Mouse (Mus musculus): ENCODE measurements around the gene Irf2bpl. TPM values are rescaled to one million over a fixed set of nuclear protein-coding genes. Genes with fewer than 3 reads are reported as not detected.

Irf2bpl gene
- polyA plus RNA-seq, 1 experiment from 2014 or later = 20.6 TPM

GRCm38 (mm10) chr12:86890091-86890720 lies 5.6 kb upstream of the Irf2bpl start:
- peak overlapping the region; percentile 7; the same call in 1 of the 2 replicates for H3K27ac ChIP-seq (ENCODE audit: low read depth, low read length)
- DNase-seq (ENCODE audit: low spot score) (no peak), ATAC-seq (ENCODE audit: insufficient read depth, low FRiP score, low TSS enrichment) (no peak)
- H3K27me3 ChIP-seq (ENCODE audit: control insufficient read depth, insufficient read depth, low read length) = peaks cover 3% of the 10 kb centered on the region; the same call in 1 of the 2 replicates
- H3K4me1 ChIP-seq (ENCODE audit: control insufficient read depth, insufficient read depth, low read length) = peaks cover 56% of the 10 kb centered on the region
- no peak overlapping the region for H3K4me2 ChIP-seq (ENCODE audit: low read depth)
- H3K9ac ChIP-seq (ENCODE audit: low read length) = no peak overlapping the region
- no peak overlapping the region for H3K4me3 ChIP-seq (ENCODE audit: low read depth, low read length)
- WGBS = 51% methylated on average over 12 of the region's 12 CpGs
- H3K36me3 ChIP-seq (ENCODE audit: control insufficient read depth, insufficient read depth, low read length) = no peaks in the 10 kb centered on the region
- no peaks in the 10 kb centered on the region for H3K9me3 ChIP-seq (ENCODE audit: control insufficient read depth, low read length)

- ATAC-seq (ENCODE audit: insufficient read depth, low FRiP score, low TSS enrichment) (no peak), DNase-seq (ENCODE audit: low spot score) (no peak)
- WGBS = 27% methylated on average over 7 of the region's 7 CpGs
- no peaks in the 10 kb centered on the region for H3K36me3 ChIP-seq (ENCODE audit: control insufficient read depth, insufficient read depth, low read length)
- H3K27me3 ChIP-seq (ENCODE audit: control insufficient read depth, insufficient read depth, low read length) = peaks cover 3% of the 10 kb centered on the region; the same call in 1 of the 2 replicates
- no peak overlapping the region for H3K27ac ChIP-seq (ENCODE audit: low read depth, low read length)
- H3K4me1 ChIP-seq (ENCODE audit: control insufficient read depth, insufficient read depth, low read length) = peaks cover 51% of the 10 kb centered on the region
- no peak overlapping the region; the same call in 1 of the 2 replicates for H3K9ac ChIP-seq (ENCODE audit: low read length)
- no peak overlapping the region for H3K4me3 ChIP-seq (ENCODE audit: low read depth, low read length)
- H3K4me2 ChIP-seq (ENCODE audit: low read depth) = peak overlapping the region; percentile 40
- H3K9me3 ChIP-seq (ENCODE audit: control insufficient read depth, low read length) = no peaks in the 10 kb centered on the region
Observed at GRCm38 (mm10) chr12:86889103-86889644, 4.6 kb upstream of the Irf2bpl start.

- 1% methylated on average over 46 of the region's 47 CpGs for WGBS
- peak overlapping the region; percentile 41 for H3K9ac ChIP-seq (ENCODE audit: low read length)
- ATAC-seq (ENCODE audit: insufficient read depth, low FRiP score, low TSS enrichment) (no peak), DNase-seq (ENCODE audit: low spot score) (peak; percentile 70)
- peak overlapping the region; percentile 22; the same call in 1 of the 2 replicates for H3K4me3 ChIP-seq (ENCODE audit: low read depth, low read length)
- H3K27me3 ChIP-seq (ENCODE audit: control insufficient read depth, insufficient read depth, low read length) = peaks cover 3% of the 10 kb centered on the region; the same call in 1 of the 2 replicates
- H3K4me2 ChIP-seq (ENCODE audit: low read depth) = peak overlapping the region; percentile 40
- peak overlapping the region; percentile 36; the same call in 1 of the 2 replicates for H3K27ac ChIP-seq (ENCODE audit: low read depth, low read length)
- peaks cover 51% of the 10 kb centered on the region for H3K4me1 ChIP-seq (ENCODE audit: control insufficient read depth, insufficient read depth, low read length)
- no peaks in the 10 kb centered on the region for H3K36me3 ChIP-seq (ENCODE audit: control insufficient read depth, insufficient read depth, low read length)
- no peaks in the 10 kb centered on the region for H3K9me3 ChIP-seq (ENCODE audit: control insufficient read depth, low read length)
Observed at GRCm38 (mm10) chr12:86888130-86889069, 3.8 kb upstream of the Irf2bpl start.

- H3K4me1 ChIP-seq (ENCODE audit: control insufficient read depth, insufficient read depth, low read length) = peaks cover 48% of the 10 kb centered on the region
- no peak overlapping the region for H3K4me3 ChIP-seq (ENCODE audit: low read depth, low read length)
- peak overlapping the region; percentile 36; the same call in 1 of the 2 replicates for H3K27ac ChIP-seq (ENCODE audit: low read depth, low read length)
- no peaks in the 10 kb centered on the region for H3K9me3 ChIP-seq (ENCODE audit: control insufficient read depth, low read length)
- peaks cover 8% of the 10 kb centered on the region; the same call in 1 of the 2 replicates for H3K27me3 ChIP-seq (ENCODE audit: control insufficient read depth, insufficient read depth, low read length)
- 36% methylated on average over 14 of the region's 14 CpGs for WGBS
- H3K4me2 ChIP-seq (ENCODE audit: low read depth) = peak overlapping the region; percentile 40
- H3K9ac ChIP-seq (ENCODE audit: low read length) = no peak overlapping the region
- no peak for ATAC-seq (ENCODE audit: insufficient read depth, low FRiP score, low TSS enrichment)
- H3K36me3 ChIP-seq (ENCODE audit: control insufficient read depth, insufficient read depth, low read length) = no peaks in the 10 kb centered on the region
- DNase-seq (ENCODE audit: low spot score) = no peak
Observed at GRCm38 (mm10) chr12:86887381-86888129, 3.0 kb upstream of the Irf2bpl start.

GRCm38 (mm10) chr12:86886446-86886965 lies 1.9 kb upstream of the Irf2bpl start:
- H3K4me3 ChIP-seq (ENCODE audit: low read depth, low read length) = no peak overlapping the region
- ATAC-seq (ENCODE audit: insufficient read depth, low FRiP score, low TSS enrichment) (no peak), DNase-seq (ENCODE audit: low spot score) (no peak)
- peaks cover 15% of the 10 kb centered on the region; the same call in 1 of the 2 replicates for H3K27me3 ChIP-seq (ENCODE audit: control insufficient read depth, insufficient read depth, low read length)
- H3K9ac ChIP-seq (ENCODE audit: low read length) = no peak overlapping the region
- H3K36me3 ChIP-seq (ENCODE audit: control insufficient read depth, insufficient read depth, low read length) = no peaks in the 10 kb centered on the region
- no peaks in the 10 kb centered on the region for H3K9me3 ChIP-seq (ENCODE audit: control insufficient read depth, low read length)
- peaks cover 39% of the 10 kb centered on the region for H3K4me1 ChIP-seq (ENCODE audit: control insufficient read depth, insufficient read depth, low read length)
- WGBS = 69% methylated on average over 7 of the region's 7 CpGs
- no peak overlapping the region for H3K27ac ChIP-seq (ENCODE audit: low read depth, low read length)
- no peak overlapping the region for H3K4me2 ChIP-seq (ENCODE audit: low read depth)

GRCm38 (mm10) chr12:86885746-86886145 lies 1.1 kb upstream of the Irf2bpl start:
- Histone ChIP-seq H3K27ac (ENCODE audit: low read depth, low read length) (no peak overlapping the region), H3K36me3 (ENCODE audit: control insufficient read depth, insufficient read depth, low read length) (no peaks in the 10 kb centered on the region), H3K27me3 (ENCODE audit: control insufficient read depth, insufficient read depth, low read length) (peaks cover 15% of the 10 kb centered on the region; the same call in 1 of the 2 replicates), H3K4me1 (ENCODE audit: control insufficient read depth, insufficient read depth, low read length) (peaks cover 33% of the 10 kb centered on the region), H3K4me2 (ENCODE audit: low read depth) (no peak overlapping the region), H3K4me3 (ENCODE audit: low read depth, low read length) (no peak overlapping the region), H3K9ac (ENCODE audit: low read length) (no peak overlapping the region), H3K9me3 (ENCODE audit: control insufficient read depth, low read length) (no peaks in the 10 kb centered on the region)
- ATAC-seq (ENCODE audit: insufficient read depth, low FRiP score, low TSS enrichment) (no peak), DNase-seq (ENCODE audit: low spot score) (no peak)
- WGBS = 30% methylated on average over 5 of the region's 5 CpGs

- Histone ChIP-seq H3K4me2 (ENCODE audit: low read depth) (peak overlapping the region; percentile 98), H3K9ac (ENCODE audit: low read length) (no peak overlapping the region), H3K4me3 (ENCODE audit: low read depth, low read length) (no peak overlapping the region), H3K4me1 (ENCODE audit: control insufficient read depth, insufficient read depth, low read length) (peaks cover 32% of the 10 kb centered on the region), H3K9me3 (ENCODE audit: control insufficient read depth, low read length) (no peaks in the 10 kb centered on the region), H3K27me3 (ENCODE audit: control insufficient read depth, insufficient read depth, low read length) (peaks cover 15% of the 10 kb centered on the region; the same call in 1 of the 2 replicates), H3K36me3 (ENCODE audit: control insufficient read depth, insufficient read depth, low read length) (no peaks in the 10 kb centered on the region), H3K27ac (ENCODE audit: low read depth, low read length) (no peak overlapping the region)
- no peak for ATAC-seq (ENCODE audit: insufficient read depth, low FRiP score, low TSS enrichment)
- DNase-seq (ENCODE audit: low spot score) = no peak
- WGBS = 11% methylated on average over 6 of the region's 6 CpGs
Observed at GRCm38 (mm10) chr12:86885336-86885735, 738 bp upstream of the Irf2bpl start.

Measured in neural tube, embryonic 11.5 days (tissue).